Mouse (Mus musculus) heart, adult 18-20 months (tissue): ENCODE data around the gene Vmn1r232. TPM values are rescaled to one million over a fixed set of nuclear protein-coding genes. Genes with fewer than 3 reads are reported as not detected.

Source experiments
- DNase-seq, 2 experiments: peaks; one replicate each; pipeline ENCODE4 v3.0.0; 2021 to 2022; ENCODE audit warnings: mixed read lengths in 1 of 2
- long read RNA-seq, 2 experiments: library from polyadenylated mRNA; stranded (forward); transcript quantifications; one replicate each; pipeline ENCODE4 v2.0.0; 2021
- total RNA-seq, 2 experiments: library from RNA; stranded (reverse); gene quantifications; 2 replicates each; pipeline ENCODE4 v1.2.3; 2021

Gene Vmn1r232
- not detected for total RNA-seq
- long read RNA-seq, experiment 1 = 0 reads
- long read RNA-seq, experiment 2 = 0 reads

DNA sequence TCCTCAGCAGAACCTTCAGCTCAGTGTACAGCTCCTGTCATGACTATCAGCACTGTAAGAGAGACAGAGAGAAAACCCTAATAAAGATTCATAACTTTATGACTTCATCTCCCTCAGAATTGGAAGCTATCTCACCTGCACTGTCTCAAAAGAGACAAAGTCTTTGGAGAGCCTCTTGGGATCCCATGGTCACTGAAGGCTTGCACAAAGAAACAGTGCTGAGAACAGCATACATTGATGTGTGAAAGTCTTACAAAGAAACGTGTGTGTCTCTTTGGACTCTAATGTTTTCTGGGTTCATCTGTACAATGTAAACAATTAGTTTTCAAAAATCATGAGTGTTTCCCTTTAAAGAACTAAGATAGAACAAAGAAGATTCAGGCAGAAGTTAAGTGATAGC lies at the start of gene Vmn1r232:
TSS of gene Vmn1r232 (minus strand) at position 101 of the 400 bp plus-strand sequence.
- DNase-seq = no peak

DNA sequence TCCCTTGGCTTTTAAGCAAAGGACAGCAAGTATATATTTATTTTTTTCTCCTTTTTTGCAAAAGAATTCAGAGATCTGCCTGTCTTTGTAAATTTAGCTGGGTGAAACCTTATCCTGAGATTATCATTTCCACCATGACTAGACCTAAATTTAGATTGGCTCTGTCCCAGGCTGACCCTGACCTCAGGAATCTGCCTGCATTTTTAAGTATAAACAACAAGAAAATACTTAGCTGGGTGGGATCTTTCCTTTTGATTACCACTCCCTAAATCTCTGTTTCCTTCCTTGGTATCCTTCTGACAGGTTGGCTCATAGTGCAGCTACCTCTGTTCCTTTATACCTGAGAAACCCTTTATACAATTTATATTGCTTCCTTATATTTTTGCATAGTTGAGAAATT lies 47.2 kb upstream of the Vmn1r232 start:
- peak; percentile 23 to 24 for DNase-seq

DNA sequence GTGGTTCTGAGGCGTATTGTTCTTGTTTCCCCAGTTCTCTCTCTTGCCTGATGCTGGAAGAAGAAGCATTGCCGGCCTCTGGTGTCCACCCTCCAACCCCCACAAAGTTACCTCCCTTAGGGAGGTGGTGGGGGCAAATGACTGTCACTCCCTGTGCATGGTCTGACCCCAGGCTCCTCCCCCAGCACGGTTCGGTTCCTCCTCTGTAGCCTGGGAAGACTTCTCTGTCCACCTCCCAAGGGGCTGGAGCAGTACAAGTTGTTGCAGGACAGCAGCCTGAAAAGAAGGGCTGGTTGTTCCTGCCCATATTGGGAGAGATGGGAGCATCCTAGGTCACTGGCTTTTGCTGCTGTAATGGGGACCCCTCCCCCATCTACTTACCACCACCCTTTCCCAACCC lies 45.9 kb upstream of the Vmn1r232 start:
- DNase-seq = peak; percentile 29 to 69

DNA sequence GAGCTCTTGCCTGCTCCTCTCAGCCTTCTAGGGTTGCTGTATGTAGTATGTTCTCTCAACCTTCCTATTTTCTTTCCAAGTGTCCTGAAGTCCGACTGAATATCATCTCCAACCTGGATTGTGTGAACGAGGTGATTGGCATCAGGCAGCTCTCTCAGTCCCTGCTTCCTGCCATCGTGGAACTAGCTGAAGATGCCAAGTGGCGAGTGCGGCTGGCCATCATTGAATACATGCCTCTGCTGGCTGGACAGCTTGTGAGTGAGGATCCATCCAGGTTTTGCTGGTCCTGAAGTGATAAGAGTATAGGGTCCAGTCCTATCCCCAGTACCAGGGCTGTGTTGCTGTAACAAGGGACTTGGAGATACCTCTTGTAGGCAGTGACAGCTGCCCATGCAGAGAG lies 40.9 kb upstream of the Vmn1r232 start:
- DNase-seq = no peak

DNA sequence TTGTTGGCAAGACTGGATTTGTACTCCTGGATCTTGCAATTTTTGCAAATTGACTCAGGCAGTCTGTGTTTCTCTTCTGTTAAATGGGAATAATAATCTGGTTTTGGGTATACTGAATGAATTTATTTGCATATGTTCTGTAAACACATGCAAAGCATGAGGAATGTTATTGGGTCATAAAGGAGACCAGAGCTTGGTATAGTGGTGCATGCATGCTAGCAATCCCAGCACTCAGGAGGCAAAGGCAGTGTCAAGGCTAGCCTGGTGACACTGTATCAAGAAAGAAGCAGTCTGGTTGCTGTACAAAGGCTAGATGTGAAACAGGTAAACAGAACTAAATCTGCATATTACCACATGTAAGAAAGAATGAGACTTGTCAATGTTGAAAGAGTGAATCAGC lies 27.1 kb upstream of the Vmn1r232 start:
- DNase-seq = no peak

DNA sequence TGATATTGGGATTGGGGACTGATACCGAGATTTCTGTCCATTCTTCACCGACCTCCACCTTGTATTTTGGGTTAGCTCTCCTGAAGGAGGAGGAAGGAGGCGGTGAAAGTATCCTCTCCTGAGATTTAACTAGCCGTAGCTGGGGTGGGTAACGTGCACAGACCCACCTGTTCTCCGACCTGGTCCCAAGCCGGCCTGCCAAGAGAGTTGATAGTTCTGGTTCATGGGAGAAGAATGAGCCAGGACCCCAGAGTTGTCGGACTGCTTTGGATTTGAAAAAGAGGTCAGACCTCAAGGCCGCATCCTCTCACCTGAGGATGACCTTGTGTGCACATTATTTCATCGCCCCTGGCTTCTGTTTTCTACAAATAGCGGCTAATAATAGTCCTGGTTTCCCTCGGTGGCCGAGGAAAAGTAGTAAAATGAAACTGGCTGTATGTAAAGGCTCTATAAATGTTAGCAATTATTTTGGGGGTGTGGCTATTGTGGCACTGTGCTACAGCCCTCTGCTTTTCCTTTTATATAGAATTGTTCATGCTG lies 26.6 kb upstream of the Vmn1r232 start:
- DNase-seq = no peak

DNA sequence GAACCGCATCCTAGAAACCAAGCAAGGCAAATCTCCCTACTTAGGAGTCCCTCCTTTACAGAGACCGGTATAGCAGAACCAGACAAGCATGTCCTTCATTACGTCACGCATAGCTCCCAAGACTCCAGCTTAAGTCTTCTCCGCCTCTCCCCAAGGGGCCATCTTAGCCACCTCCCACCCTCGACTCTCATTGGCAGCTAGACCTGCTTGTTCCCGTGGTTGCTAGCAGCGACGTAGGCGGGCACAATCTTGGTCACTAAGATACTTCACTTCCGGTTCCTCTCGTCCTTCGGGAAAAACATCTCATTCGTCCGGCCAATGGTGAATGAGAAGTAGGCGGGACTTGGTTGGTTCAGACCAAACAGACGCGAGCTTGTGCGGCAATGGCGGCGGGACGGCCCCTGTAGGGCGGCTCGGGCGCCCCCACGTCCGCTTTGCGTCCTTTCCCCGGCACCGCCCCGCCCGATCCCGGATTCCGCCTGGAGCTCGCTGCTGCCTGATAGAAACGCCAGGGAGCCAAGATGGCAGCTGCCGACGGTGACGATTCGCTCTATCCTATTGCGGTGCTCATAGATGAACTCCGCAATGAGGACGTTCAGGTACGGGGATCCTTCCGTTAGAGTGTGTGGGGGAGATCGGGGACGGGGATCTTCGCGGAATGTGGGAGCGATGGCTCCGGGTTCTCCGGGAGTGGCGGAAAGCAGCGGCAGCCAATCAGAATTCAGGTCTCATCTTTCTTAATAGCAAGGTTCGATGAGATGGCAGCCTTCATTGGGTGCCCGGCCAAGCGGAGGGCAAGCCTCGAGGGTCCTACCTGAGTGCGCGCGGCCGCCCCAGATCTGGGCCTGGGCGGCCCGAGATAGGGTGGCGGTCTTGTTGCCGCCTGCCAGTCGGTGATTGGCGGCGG lies 25.7 kb upstream of the Vmn1r232 start, which contains the start of gene Ppp2r1a:
TSS of gene Ppp2r1a (plus strand) at position 327 of the 907 bp plus-strand sequence.
- DNase-seq = peak; percentile 100

DNA sequence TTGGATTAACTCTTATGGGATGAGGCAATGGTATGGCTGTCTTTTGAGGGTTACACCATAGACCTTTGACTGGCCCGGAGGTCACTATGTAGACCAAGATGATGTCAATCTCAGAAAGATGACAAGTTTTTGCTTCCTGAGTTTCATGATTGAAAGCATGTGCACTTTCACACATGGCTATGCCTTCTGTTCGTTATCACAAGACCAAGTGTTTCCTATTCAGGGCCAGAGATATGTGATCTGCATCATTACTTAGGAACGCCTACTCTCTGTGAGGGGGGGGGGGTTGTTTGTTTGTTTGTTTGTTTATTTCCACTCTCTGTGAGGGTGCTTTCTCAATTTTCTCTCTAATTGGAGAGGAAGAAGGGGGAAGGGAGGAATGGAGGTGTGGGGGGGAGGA lies 24.7 kb upstream of the Vmn1r232 start:
- DNase-seq = peak in 1 of 2 experiments; percentile 2

DNA sequence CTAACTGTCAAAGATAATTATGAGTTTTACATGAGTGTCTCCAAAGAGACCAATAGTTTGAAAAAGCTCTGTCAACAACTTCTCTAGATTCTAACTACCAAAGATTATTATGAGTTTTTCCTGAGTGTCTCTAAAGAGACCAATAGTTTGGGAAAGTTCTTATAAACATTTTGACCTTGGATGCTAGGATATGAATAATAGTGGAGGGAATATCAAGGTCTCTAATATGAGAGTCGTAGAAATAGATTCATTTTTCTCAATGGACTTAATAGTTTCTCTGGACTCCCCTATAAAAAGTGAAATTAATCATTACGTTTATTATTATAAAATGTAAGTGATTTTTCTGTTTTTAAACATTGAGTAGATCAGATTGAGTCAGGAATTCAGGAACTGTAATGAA lies 14.5 kb downstream of the Vmn1r232 start, which contains the start of gene Vmn1r231:
TSS of gene Vmn1r231 (minus strand) at position 101 of the 400 bp plus-strand sequence.
- no peak for DNase-seq

Other genes starting within 250 kb of the Vmn1r232 start
- not detected for gene Vmn1r226, start 236.9 kb downstream of the Vmn1r232 start, total RNA-seq
- not detected for gene Vmn1r227, start 189.9 kb downstream of the Vmn1r232 start, total RNA-seq
- not detected for gene Vmn1r228, start 133.6 kb downstream of the Vmn1r232 start, total RNA-seq
- gene Vmn1r229, start 108.2 kb downstream of the Vmn1r232 start, total RNA-seq = not detected
- gene Vmn1r230, start 79.3 kb downstream of the Vmn1r232 start, total RNA-seq = not detected
- gene Vmn1r231, start 14.6 kb downstream of the Vmn1r232 start, total RNA-seq = not detected
- gene Ppp2r1a, start 25.6 kb upstream of the Vmn1r232 start, total RNA-seq = 100 to 1,000 TPM; 173 to 183 TPM
- not detected for gene Vmn1r233, start 76.8 kb upstream of the Vmn1r232 start, total RNA-seq
- gene Zfp160, start 89.2 kb upstream of the Vmn1r232 start, total RNA-seq = 1 to 10 TPM; 6.9 to 7.2 TPM